Mouse (Mus musculus): ENCODE results near the gene Qtrt1. TPM values are rescaled to one million over a fixed set of nuclear protein-coding genes. Genes with fewer than 3 reads are reported as not detected.

Gene Qtrt1
- polyA plus RNA-seq, 1 experiment = 38.7 TPM

- peaks cover 2% of the 10 kb centered on the region for H3K36me3 ChIP-seq (ENCODE audit: control insufficient read depth, insufficient read depth, low read length)
- no peak overlapping the region for H3K27ac ChIP-seq (ENCODE audit: insufficient read depth, low read length)
- no peak for TF ChIP-seq POLR2A (IDR thresholded peaks at IDR 0.05; ENCODE audit: low read depth, low read length)
- no peak for TF ChIP-seq CTCF (IDR thresholded peaks at IDR 0.05; ENCODE audit: extremely low read depth, insufficient read depth, insufficient read length, insufficient replicate concordance)
- WGBS = 95% methylated on average over 6 of the region's 6 CpGs
- H3K27me3 ChIP-seq (ENCODE audit: control insufficient read depth, insufficient read depth, low read length) = no peaks in the 10 kb centered on the region
- no peak for DNase-seq (ENCODE audit: low read depth in 1 of 2, low spot score in 2 of 2)
- no peak overlapping the region for H3K4me3 ChIP-seq (ENCODE audit: extremely low read depth, insufficient read depth, insufficient read length)
- peaks cover 21% of the 10 kb centered on the region; the same call in 1 of the 2 replicates for H3K4me1 ChIP-seq (ENCODE audit: control insufficient read depth, insufficient read depth, insufficient read length)
Measured at GRCm38 (mm10) chr9:21445081-21445744, 33.6 kb downstream of the Qtrt1 start.

- DNase-seq (ENCODE audit: low read depth in 1 of 2, low spot score in 2 of 2) = no peak
- peaks cover 2% of the 10 kb centered on the region for H3K36me3 ChIP-seq (ENCODE audit: control insufficient read depth, insufficient read depth, low read length)
- H3K4me1 ChIP-seq (ENCODE audit: control insufficient read depth, insufficient read depth, insufficient read length) = peaks cover 26% of the 10 kb centered on the region; the same call in 1 of the 2 replicates
- H3K27me3 ChIP-seq (ENCODE audit: control insufficient read depth, insufficient read depth, low read length) = no peaks in the 10 kb centered on the region
- H3K4me3 ChIP-seq (ENCODE audit: extremely low read depth, insufficient read depth, insufficient read length) = no peak overlapping the region
- no peak overlapping the region for H3K27ac ChIP-seq (ENCODE audit: insufficient read depth, low read length)
- WGBS = 58% methylated on average over 2 of the region's 2 CpGs
- TF ChIP-seq CTCF (IDR thresholded peaks at IDR 0.05; ENCODE audit: extremely low read depth, insufficient read depth, insufficient read length, insufficient replicate concordance) = no peak
- TF ChIP-seq POLR2A (IDR thresholded peaks at IDR 0.05; ENCODE audit: low read depth, low read length) = no peak
Measured at GRCm38 (mm10) chr9:21447778-21448177, 36.1 kb downstream of the Qtrt1 start.

- DNase-seq (ENCODE audit: low read depth in 1 of 2, low spot score in 2 of 2) = peak in 1 of 2 experiments; percentile 22
- Histone ChIP-seq H3K36me3 (ENCODE audit: control insufficient read depth, insufficient read depth, low read length) (peaks cover 2% of the 10 kb centered on the region), H3K4me3 (ENCODE audit: extremely low read depth, insufficient read depth, insufficient read length) (no peak overlapping the region), H3K27me3 (ENCODE audit: control insufficient read depth, insufficient read depth, low read length) (no peaks in the 10 kb centered on the region), H3K4me1 (ENCODE audit: control insufficient read depth, insufficient read depth, insufficient read length) (peaks cover 34% of the 10 kb centered on the region; the same call in 1 of the 2 replicates), H3K27ac (ENCODE audit: insufficient read depth, low read length) (peak overlapping the region; percentile 58)
- TF ChIP-seq CTCF (IDR thresholded peaks at IDR 0.05; ENCODE audit: extremely low read depth, insufficient read depth, insufficient read length, insufficient replicate concordance) (no peak), POLR2A (IDR thresholded peaks at IDR 0.05; ENCODE audit: low read depth, low read length) (no peak)
- 63% methylated on average over 2 of the region's 2 CpGs for WGBS
Measured at GRCm38 (mm10) chr9:21449710-21450109, 38.1 kb downstream of the Qtrt1 start.

GRCm38 (mm10) chr9:21450270-21450669 lies 38.6 kb downstream of the Qtrt1 start:
- DNase-seq (ENCODE audit: low read depth in 1 of 2, low spot score in 2 of 2) = no peak
- H3K4me1 ChIP-seq (ENCODE audit: control insufficient read depth, insufficient read depth, insufficient read length) = peaks cover 38% of the 10 kb centered on the region; the same call in 1 of the 2 replicates
- 35% methylated on average over 3 of the region's 3 CpGs for WGBS
- H3K36me3 ChIP-seq (ENCODE audit: control insufficient read depth, insufficient read depth, low read length) = peaks cover 2% of the 10 kb centered on the region
- H3K27me3 ChIP-seq (ENCODE audit: control insufficient read depth, insufficient read depth, low read length) = no peaks in the 10 kb centered on the region
- no peak for TF ChIP-seq CTCF (IDR thresholded peaks at IDR 0.05; ENCODE audit: extremely low read depth, insufficient read depth, insufficient read length, insufficient replicate concordance)
- no peak for TF ChIP-seq POLR2A (IDR thresholded peaks at IDR 0.05; ENCODE audit: low read depth, low read length)
- no peak overlapping the region for H3K4me3 ChIP-seq (ENCODE audit: extremely low read depth, insufficient read depth, insufficient read length)
- peak overlapping the region; percentile 58 for H3K27ac ChIP-seq (ENCODE audit: insufficient read depth, low read length)

GRCm38 (mm10) chr9:21451391-21451790 lies 39.8 kb downstream of the Qtrt1 start:
- no peak overlapping the region for H3K4me3 ChIP-seq (ENCODE audit: extremely low read depth, insufficient read depth, insufficient read length)
- 81% methylated on average over 8 of the region's 8 CpGs for WGBS
- H3K4me1 ChIP-seq (ENCODE audit: control insufficient read depth, insufficient read depth, insufficient read length) = peaks cover 38% of the 10 kb centered on the region; the same call in 1 of the 2 replicates
- H3K36me3 ChIP-seq (ENCODE audit: control insufficient read depth, insufficient read depth, low read length) = peaks cover 2% of the 10 kb centered on the region; the same call in 1 of the 2 replicates
- TF ChIP-seq POLR2A (IDR thresholded peaks at IDR 0.05; ENCODE audit: low read depth, low read length) (no peak), CTCF (IDR thresholded peaks at IDR 0.05; ENCODE audit: extremely low read depth, insufficient read depth, insufficient read length, insufficient replicate concordance) (no peak)
- no peak overlapping the region for H3K27ac ChIP-seq (ENCODE audit: insufficient read depth, low read length)
- DNase-seq (ENCODE audit: low read depth in 1 of 2, low spot score in 2 of 2) = no peak
- no peaks in the 10 kb centered on the region for H3K27me3 ChIP-seq (ENCODE audit: control insufficient read depth, insufficient read depth, low read length)

- no peak for DNase-seq (ENCODE audit: low read depth in 1 of 2, low spot score in 2 of 2)
- TF ChIP-seq CTCF (IDR thresholded peaks at IDR 0.05; ENCODE audit: extremely low read depth, insufficient read depth, insufficient read length, insufficient replicate concordance) (no peak), POLR2A (IDR thresholded peaks at IDR 0.05; ENCODE audit: low read depth, low read length) (no peak)
- WGBS = 50% methylated on average over 8 of the region's 8 CpGs
- no peak overlapping the region for H3K4me3 ChIP-seq (ENCODE audit: extremely low read depth, insufficient read depth, insufficient read length)
- peaks cover 38% of the 10 kb centered on the region; the same call in 1 of the 2 replicates for H3K4me1 ChIP-seq (ENCODE audit: control insufficient read depth, insufficient read depth, insufficient read length)
- no peak overlapping the region for H3K27ac ChIP-seq (ENCODE audit: insufficient read depth, low read length)
- H3K36me3 ChIP-seq (ENCODE audit: control insufficient read depth, insufficient read depth, low read length) = peaks cover 2% of the 10 kb centered on the region; the same call in 1 of the 2 replicates
- no peaks in the 10 kb centered on the region for H3K27me3 ChIP-seq (ENCODE audit: control insufficient read depth, insufficient read depth, low read length)
Measured at GRCm38 (mm10) chr9:21451870-21452269, 40.2 kb downstream of the Qtrt1 start.

- no peak for TF ChIP-seq POLR2A (IDR thresholded peaks at IDR 0.05; ENCODE audit: low read depth, low read length)
- TF ChIP-seq CTCF (IDR thresholded peaks at IDR 0.05; ENCODE audit: extremely low read depth, insufficient read depth, insufficient read length, insufficient replicate concordance) = no peak
- no peaks in the 10 kb centered on the region for H3K27me3 ChIP-seq (ENCODE audit: control insufficient read depth, insufficient read depth, low read length)
- H3K36me3 ChIP-seq (ENCODE audit: control insufficient read depth, insufficient read depth, low read length) = peaks cover 2% of the 10 kb centered on the region; the same call in 1 of the 2 replicates
- H3K27ac ChIP-seq (ENCODE audit: insufficient read depth, low read length) = peak overlapping the region; percentile 29; the same call in 1 of the 2 replicates
- peaks cover 32% of the 10 kb centered on the region; the same call in 1 of the 2 replicates for H3K4me1 ChIP-seq (ENCODE audit: control insufficient read depth, insufficient read depth, insufficient read length)
- H3K4me3 ChIP-seq (ENCODE audit: extremely low read depth, insufficient read depth, insufficient read length) = no peak overlapping the region
- no peak for DNase-seq (ENCODE audit: low read depth in 1 of 2, low spot score in 2 of 2)
- 48% methylated on average over 7 of the region's 7 CpGs for WGBS
Measured at GRCm38 (mm10) chr9:21453003-21453402, 41.4 kb downstream of the Qtrt1 start.
